ENCODE assay signal across 16 mouse cellular contexts in genomic region chr5:111449700-111450099, GRCm38 (mm10). TPM values are rescaled to one million over a fixed set of nuclear protein-coding genes. Genes with fewer than 3 reads are reported as not detected.
A peak's percentile ranks its signal among the peaks of the same experiment; 100 is the strongest.
DNase-seq lines count a peak whose midpoint lies in the region; ATAC-seq lines count a peak whose summit lies in the region.
"Had no signal": no experiment of that assay in that cellular context is flagged by ENCODE, and none has a peak within 500 bp of the region (broad histone marks: within the 10 kb centered on the region; RNA-seq: fewer than 3 reads in every experiment).

No protein-coding gene starts in this region.

- ATAC-seq in frontal cortex, adult (ENCODE audit: low TSS enrichment), result peak; percentile 67
- ATAC-seq in liver, embryonic 12.5 days, result no peak

- peaks cover 10% of the 10 kb centered on the region for H3K27me3 ChIP-seq in liver, embryonic 12.5 days (replicated peaks)
- H3K27me3 ChIP-seq: limb, embryonic 15.5 days had no signal

- WGBS in liver, embryonic 12.5 days (ENCODE audit: insufficient replicate concordance), result 32% methylated on average over 8 of the region's 8 CpGs

- peaks cover 7% of the 10 kb centered on the region for H3K4me1 ChIP-seq in liver, embryonic 12.5 days

- H3K4me3 ChIP-seq in liver, embryonic 12.5 days, result no peak overlapping the region
- H3K4me3 ChIP-seq: limb, embryonic 15.5 days had no signal

- intact Hi-C loops in left cerebral cortex, postnatal 36 days (cut with DNase I), result no loop called here
- intact Hi-C loops in heart, postnatal 25 days (cut with DNase I), result no loop called here

- no peaks in the 10 kb centered on the region for H3K9me3 ChIP-seq in liver, embryonic 12.5 days (replicated peaks)
- H3K9me3 ChIP-seq: limb, embryonic 15.5 days had no signal

- no peaks in the 10 kb centered on the region for H3K36me3 ChIP-seq in liver, embryonic 12.5 days
- H3K36me3 ChIP-seq: G1E; limb, embryonic 15.5 days had no signal

- no peak overlapping the region for H3K4me2 ChIP-seq in liver, embryonic 12.5 days
- H3K4me2 ChIP-seq: limb, embryonic 15.5 days had no signal

- no peak for DNase-seq in frontal cortex, postnatal 10 days (ENCODE audit: low spot score in 2 of 2)
- peak; percentile 71 for DNase-seq in right cerebral cortex, postnatal 25 days
- DNase-seq in right cerebral cortex, postnatal 10 days (ENCODE audit: low spot score in 2 of 2), result no peak
- peak; percentile 63 to 72 for DNase-seq in left cerebral cortex, postnatal 36 days (ENCODE audit: low spot score in 2 of 2)
- DNase-seq in cerebellum, postnatal 14 days, result no peak
- no peak for DNase-seq in heart, postnatal 25 days (ENCODE audit: low spot score)
- DNase-seq: cerebellum, adult 11-12 months; gastrocnemius, postnatal 14 days; heart, postnatal 14 days; lung, postnatal 14 days; thymus, adult 18-20 months had no signal

- H3K9ac ChIP-seq in liver, embryonic 12.5 days, result no peak overlapping the region
- H3K9ac ChIP-seq: limb, embryonic 15.5 days had no signal

- no peak overlapping the region for H3K27ac ChIP-seq in liver, embryonic 12.5 days
- H3K27ac ChIP-seq: kidney, postnatal 0 days; limb, embryonic 15.5 days had no signal

RNA-seq across cellular contexts. Expression of gene Mn1, which starts 32.5 kb away (rescaled TPM):
- 10 to 100 TPM; 57.4 to 69.7 TPM for total RNA-seq in left cerebral cortex, postnatal 36 days (2021)
- 2.4 and 3.1 TPM in 2 replicates for polyA plus RNA-seq in liver, embryonic 12.5 days (2016; fragmentation: Nextera tagmentation; extraction: Ambion mirVana)
- 10 to 100 TPM; 16.7 to 20.5 TPM for total RNA-seq in heart, postnatal 25 days (2021)
- polyA plus RNA-seq: G1E had no signal

Comparison
In these comparisons a context has a peak if more than half of its experiments do, and no peak if none do; other contexts are left out.
1. DNase-seq: peak in right cerebral cortex, postnatal 25 days (single experiment) and left cerebral cortex, postnatal 36 days (2 of 2); none in frontal cortex, postnatal 10 days (0 of 2), right cerebral cortex, postnatal 10 days (0 of 2), cerebellum, postnatal 14 days (0 of 2) and heart, postnatal 25 days (single experiment).